Mouse (Mus musculus) heart, embryonic 11.5 days (tissue): Measurements from ENCODE around the gene Prr29. TPM values are rescaled to one million over a fixed set of nuclear protein-coding genes. Genes with fewer than 3 reads are reported as not detected.

Source experiments
- ATAC-seq: fragments of 200-750 bp; cut with Nextera tagmentation; replicated peaks from 2 replicates; pipeline ENCODE4 v1.8.0; 2017; ENCODE audit warnings: moderate library complexity; ENCODE audit not compliant: insufficient number of reproducible peaks, low FRiP score, low TSS enrichment
- H3K27ac ChIP-seq: fragments of 300-500 bp; sonication (generic); 2 replicates; pipeline ENCODE4 v1.5.1; 2014; ENCODE audit warnings: mild to moderate bottlenecking, low read depth, low read length
- H3K27me3 ChIP-seq: fragments of 300-500 bp; sonication (generic); 2 replicates; pipeline ENCODE4 v1.6.1; 2014; ENCODE audit warnings: mild to moderate bottlenecking, low read length, mixed read lengths; ENCODE audit not compliant: control insufficient read depth, insufficient read depth
- H3K36me3 ChIP-seq: fragments of 300-500 bp; sonication (generic); 2 replicates; pipeline ENCODE4 v1.6.1; 2014; ENCODE audit warnings: mild to moderate bottlenecking, low read length, moderate library complexity, mixed read lengths; ENCODE audit not compliant: control insufficient read depth, insufficient read depth
- H3K4me1 ChIP-seq: fragments of 300-500 bp; sonication (generic); 2 replicates; pipeline ENCODE4 v1.6.1; 2014; ENCODE audit warnings: low read length; ENCODE audit not compliant: control insufficient read depth, insufficient read depth
- H3K4me2 ChIP-seq: fragments of 300-500 bp; sonication (generic); 2 replicates; pipeline ENCODE4 v1.6.1; 2014; ENCODE audit warnings: mild to moderate bottlenecking, moderate library complexity
- H3K4me3 ChIP-seq: fragments of 300-500 bp; sonication (generic); 2 replicates; pipeline ENCODE4 v1.5.1; 2014; ENCODE audit warnings: low read depth, low read length
- H3K9ac ChIP-seq: fragments of 300-500 bp; sonication (generic); 2 replicates; pipeline ENCODE4 v1.6.1; 2014; ENCODE audit warnings: mild to moderate bottlenecking, low read depth, low read length, moderate library complexity
- H3K9me3 ChIP-seq: fragments of 300-500 bp; sonication (generic); replicated peaks from 2 replicates; pipeline ENCODE4 v1.6.1; 2016; ENCODE audit warnings: low read length; ENCODE audit not compliant: control insufficient read depth
- WGBS: fragments of 180-500 bp; shearing (Covaris S2); extraction: QIAGEN DNeasy Blood & Tissue Kit; methylation state at CpG from one replicate; pipeline ENCODE4 v1.1.7; 2014; ENCODE audit not compliant: insufficient replicate concordance; 5-methylcytosine and 5-hydroxymethylcytosine counted together
- polyA plus RNA-seq: library from polyadenylated mRNA; unstranded; fragments of >200 nt; fragmentation: Nextera tagmentation; extraction: Ambion mirVana; gene quantifications from 2 replicates; pipeline ENCODE4 v1.2.1, GENCODE M21; 2014

Prr29 gene
- polyA plus RNA-seq, 1 experiment from 2014 or later, result 0.14 TPM

DNA sequence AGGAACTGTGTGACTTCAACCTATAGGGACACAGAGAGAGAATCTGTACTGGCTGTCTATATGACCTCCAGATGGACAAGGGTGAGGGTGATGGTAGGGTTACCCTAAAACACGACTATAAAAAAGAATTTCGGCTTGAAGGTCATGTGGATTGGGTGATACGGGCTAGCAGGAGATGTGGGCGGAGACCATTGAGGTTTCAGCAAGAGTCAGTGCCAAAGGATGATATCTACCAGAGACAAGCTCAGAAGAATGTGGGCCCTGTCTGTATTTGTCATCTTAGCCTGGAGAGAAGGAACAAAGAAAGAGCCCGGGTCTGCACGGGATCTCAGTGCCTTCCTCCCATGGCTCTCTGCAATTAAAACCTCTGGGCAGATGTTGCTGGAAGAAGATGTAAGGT is 15.5 kb upstream of the Prr29 start:
- Histone ChIP-seq H3K4me3 (no peak overlapping the region), H3K4me2 (no peak overlapping the region), H3K36me3 (no peaks in the 10 kb centered on the region), H3K27me3 (no peaks in the 10 kb centered on the region), H3K9ac (no peak overlapping the region), H3K27ac (no peak overlapping the region), H3K4me1 (0 out of 2 replicates have a peak, but pooled peaks cover 7% of the 10 kb centered on the region), H3K9me3 (no peaks in the 10 kb centered on the region)
- 75% methylated on average over 6 of the region's 6 CpGs for WGBS
- no peak for ATAC-seq

DNA sequence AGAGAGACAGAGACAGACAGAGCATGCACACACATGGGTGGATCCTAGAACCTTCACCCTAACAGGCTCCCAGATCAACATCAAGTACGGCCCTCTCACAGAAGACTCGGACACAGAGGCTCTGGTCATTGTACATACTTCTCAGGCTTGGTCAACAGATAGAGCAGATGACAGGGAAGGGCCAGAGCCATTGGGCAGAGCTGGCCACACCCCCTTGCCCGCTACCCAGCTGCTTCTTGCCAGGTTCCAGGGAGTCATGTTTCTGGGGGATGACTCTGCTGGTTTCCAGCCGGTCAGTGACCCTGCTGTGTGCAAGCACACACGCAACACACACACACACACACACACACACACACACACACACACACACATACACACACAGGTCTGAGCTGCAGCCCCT is 14.4 kb upstream of the Prr29 start:
- Histone ChIP-seq H3K9ac (no peak overlapping the region), H3K4me3 (no peak overlapping the region), H3K9me3 (no peaks in the 10 kb centered on the region), H3K4me2 (no peak overlapping the region), H3K27me3 (no peaks in the 10 kb centered on the region), H3K4me1 (peaks cover 11% of the 10 kb centered on the region), H3K36me3 (no peaks in the 10 kb centered on the region), H3K27ac (no peak overlapping the region)
- WGBS, result 51% methylated on average over 5 of the region's 5 CpGs
- ATAC-seq, result no peak

GRCm38 (mm10) chr11:106351253-106351652 is 14.0 kb upstream of the Prr29 start:
- Histone ChIP-seq H3K4me3 (no peak overlapping the region), H3K4me1 (peaks cover 12% of the 10 kb centered on the region), H3K4me2 (no peak overlapping the region), H3K9ac (no peak overlapping the region), H3K36me3 (no peaks in the 10 kb centered on the region), H3K27me3 (no peaks in the 10 kb centered on the region), H3K27ac (no peak overlapping the region), H3K9me3 (no peaks in the 10 kb centered on the region)
- ATAC-seq, result no peak
- 49% methylated on average over 3 of the region's 3 CpGs for WGBS

GRCm38 (mm10) chr11:106351941-106352340 is 13.3 kb upstream of the Prr29 start:
- no peaks in the 10 kb centered on the region for H3K27me3 ChIP-seq
- H3K9me3 ChIP-seq, result no peaks in the 10 kb centered on the region
- no peak overlapping the region for H3K4me3 ChIP-seq
- peaks cover 12% of the 10 kb centered on the region for H3K4me1 ChIP-seq
- H3K4me2 ChIP-seq, result no peak overlapping the region
- no peaks in the 10 kb centered on the region for H3K36me3 ChIP-seq
- no peak overlapping the region for H3K9ac ChIP-seq
- 54% methylated on average over 4 of the region's 4 CpGs for WGBS
- no peak for ATAC-seq
- H3K27ac ChIP-seq, result no peak overlapping the region

- no peak within 1 kb of the TSS for H3K27ac ChIP-seq
- H3K27me3 ChIP-seq, result no peaks in the 10 kb centered on the region
- WGBS, result 79% methylated on average over 12 of the region's 12 CpGs
Measured at GRCm38 (mm10) chr11:106353188-106353587, 12.1 kb upstream of the Prr29 start, which contains the start of gene Scn4a. TSS of gene Scn4a (minus strand) at chr11:106353288.

GRCm38 (mm10) chr11:106354181-106354580 is 11.1 kb upstream of the Prr29 start:
- Histone ChIP-seq H3K9ac (no peak overlapping the region), H3K4me1 (peaks cover 12% of the 10 kb centered on the region), H3K27ac (no peak overlapping the region), H3K4me3 (no peak overlapping the region), H3K9me3 (no peaks in the 10 kb centered on the region), H3K4me2 (no peak overlapping the region), H3K27me3 (no peaks in the 10 kb centered on the region), H3K36me3 (no peaks in the 10 kb centered on the region)
- no peak for ATAC-seq
- 46% methylated on average over 1 of the region's 1 CpGs for WGBS

More at GRCm38 (mm10) chr11:106353188-106353587, 12.1 kb upstream of the Prr29 start, which contains the start of gene Scn4a:
- no peak within 1 kb of the TSS for H3K9ac ChIP-seq
- no peak within 1 kb of the TSS for H3K4me3 ChIP-seq
- H3K4me2 ChIP-seq, result no peak within 1 kb of the TSS
- ATAC-seq, result no peak
- H3K4me1 ChIP-seq, result peaks cover 12% of the 10 kb centered on the region
- no peaks in the 10 kb centered on the region for H3K36me3 ChIP-seq
- H3K9me3 ChIP-seq, result no peaks in the 10 kb centered on the region

GRCm38 (mm10) chr11:106355382-106356128 is 9.7 kb upstream of the Prr29 start:
- 52% methylated on average over 17 of the region's 19 CpGs for WGBS
- Histone ChIP-seq H3K9ac (no peak overlapping the region), H3K27ac (0 out of 2 replicates have a peak overlapping the region, but pooled peaks have one; percentile 12), H3K4me3 (no peak overlapping the region), H3K9me3 (no peaks in the 10 kb centered on the region), H3K4me1 (peaks cover 12% of the 10 kb centered on the region), H3K4me2 (no peak overlapping the region), H3K27me3 (no peaks in the 10 kb centered on the region), H3K36me3 (no peaks in the 10 kb centered on the region)
- ATAC-seq, result no peak

- no peaks in the 10 kb centered on the region for H3K27me3 ChIP-seq
Measured at GRCm38 (mm10) chr11:106359350-106359749, 5.9 kb upstream of the Prr29 start.

DNA sequence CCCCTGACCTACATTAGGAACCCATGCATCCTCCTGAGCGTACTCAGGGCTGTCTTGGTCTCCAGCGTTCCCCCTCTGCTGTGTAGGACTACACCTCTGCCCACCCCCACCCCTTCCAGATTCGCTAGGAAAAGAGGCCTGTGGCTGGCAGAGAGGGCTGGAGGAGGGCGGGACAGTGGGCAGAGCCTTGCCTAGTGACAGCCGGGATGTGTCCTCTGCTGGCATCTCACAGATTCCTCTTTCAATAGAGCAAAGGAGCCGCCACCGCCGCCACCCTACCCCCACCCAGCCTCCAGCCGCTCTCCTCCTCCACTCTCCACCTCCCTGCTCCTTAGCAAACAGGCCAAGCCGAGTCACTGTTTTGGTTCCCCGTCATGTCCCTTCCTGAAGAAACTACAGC is 560 bp upstream of the Prr29 start:
- 6% methylated on average over 11 of the region's 11 CpGs for WGBS
- Histone ChIP-seq H3K4me1 (0 out of 2 replicates have a peak, but pooled peaks cover 11% of the 10 kb centered on the region), H3K9ac (peak overlapping the region; percentile 63), H3K27me3 (no peaks in the 10 kb centered on the region), H3K27ac (peak overlapping the region; percentile 46; the same call in 1 of the 2 replicates), H3K4me3 (0 out of 2 replicates have a peak overlapping the region, but pooled peaks have one; percentile 18), H3K9me3 (no peaks in the 10 kb centered on the region), H3K4me2 (peak overlapping the region; percentile 56), H3K36me3 (no peaks in the 10 kb centered on the region)
- ATAC-seq, result no peak

More at GRCm38 (mm10) chr11:106359350-106359749, 5.9 kb upstream of the Prr29 start:
- no peak overlapping the region for H3K4me2 ChIP-seq
- H3K9me3 ChIP-seq, result no peaks in the 10 kb centered on the region
- no peak for ATAC-seq
- no peaks in the 10 kb centered on the region for H3K36me3 ChIP-seq
- WGBS, result 24% methylated on average over 5 of the region's 5 CpGs
- no peak overlapping the region for H3K27ac ChIP-seq
- no peak overlapping the region for H3K4me3 ChIP-seq
- H3K9ac ChIP-seq, result no peak overlapping the region
- peaks cover 5% of the 10 kb centered on the region for H3K4me1 ChIP-seq
